Mouse (Mus musculus) cerebellum, adult 18-20 months (tissue): ENCODE measurements around the gene Abhd10.

ENCODE experiments used
- DNase-seq, 2 experiments: peaks; one replicate each; pipeline ENCODE4 v3.0.0; 2021

Abhd10 gene

GRCm38 (mm10) chr16:45724742-45725102, 18.0 kb downstream of the Abhd10 start:
- peak; percentile 65 to 72 for DNase-seq

GRCm38 (mm10) chr16:45724061-45724741, 18.6 kb downstream of the Abhd10 start, which contains the start of gene Tagln3:
TSS of gene Tagln3 (minus strand) at chr16:45724608.
- DNase-seq, result peak; percentile 83 to 84

DNA sequence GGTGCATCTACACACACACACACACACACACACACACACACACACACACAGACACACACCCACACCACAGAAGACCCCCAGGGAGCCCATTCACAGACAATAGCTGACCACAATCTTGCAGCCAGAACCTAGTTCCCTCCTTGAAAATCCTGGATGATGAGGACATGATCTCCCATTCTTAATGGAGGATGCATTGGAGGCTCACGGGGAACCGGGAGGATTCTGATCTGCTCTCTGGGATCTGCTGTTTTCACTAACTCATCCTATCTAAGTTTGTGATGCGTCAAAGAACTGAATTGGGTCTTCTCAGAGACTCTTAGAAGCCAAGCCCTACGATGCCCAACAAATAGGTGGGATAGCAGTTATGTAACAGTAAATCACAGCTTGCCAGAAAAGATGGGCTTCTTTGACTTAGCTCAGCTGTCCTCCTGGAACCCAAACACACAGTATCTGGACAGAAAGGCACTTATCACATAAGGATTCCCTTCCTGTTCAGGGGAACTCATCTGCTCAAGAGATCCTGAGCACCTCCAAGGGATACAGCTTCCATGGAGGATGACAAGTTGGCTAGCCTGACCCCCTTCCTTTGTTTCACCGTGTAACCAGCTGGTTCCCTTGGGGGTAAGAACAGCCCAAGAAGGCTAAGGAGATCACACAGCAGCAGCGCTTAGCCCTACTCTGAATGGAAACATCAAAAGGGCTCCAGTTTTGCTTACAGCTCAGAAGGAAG, 19.4 kb downstream of the Abhd10 start:
- DNase-seq, result peak; percentile 39 to 61

DNA sequence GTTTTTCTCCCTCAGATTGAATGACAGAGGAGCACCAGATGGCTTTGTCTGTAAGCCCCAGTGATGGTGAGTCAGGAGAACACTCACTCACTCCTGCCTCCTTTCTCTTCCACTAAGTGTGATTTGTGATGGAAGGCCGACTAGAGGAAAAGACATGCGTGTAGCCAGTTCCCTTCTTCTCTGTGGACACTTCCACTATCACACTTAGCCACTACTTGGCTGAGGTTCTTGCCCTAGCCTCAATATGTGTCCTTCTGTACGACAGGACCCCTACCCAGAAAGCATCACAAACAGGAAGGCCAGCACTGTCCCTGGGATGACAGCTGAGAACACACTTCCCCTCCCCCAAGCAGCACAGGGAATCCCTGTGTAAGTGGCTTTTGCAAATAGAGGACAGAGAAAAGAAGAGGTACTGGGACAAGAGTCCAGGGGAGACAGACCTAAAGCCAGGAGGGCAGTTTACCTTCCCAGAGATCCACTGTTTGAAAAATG, 20.2 kb downstream of the Abhd10 start:
- peak; percentile 62 to 64 for DNase-seq

DNA sequence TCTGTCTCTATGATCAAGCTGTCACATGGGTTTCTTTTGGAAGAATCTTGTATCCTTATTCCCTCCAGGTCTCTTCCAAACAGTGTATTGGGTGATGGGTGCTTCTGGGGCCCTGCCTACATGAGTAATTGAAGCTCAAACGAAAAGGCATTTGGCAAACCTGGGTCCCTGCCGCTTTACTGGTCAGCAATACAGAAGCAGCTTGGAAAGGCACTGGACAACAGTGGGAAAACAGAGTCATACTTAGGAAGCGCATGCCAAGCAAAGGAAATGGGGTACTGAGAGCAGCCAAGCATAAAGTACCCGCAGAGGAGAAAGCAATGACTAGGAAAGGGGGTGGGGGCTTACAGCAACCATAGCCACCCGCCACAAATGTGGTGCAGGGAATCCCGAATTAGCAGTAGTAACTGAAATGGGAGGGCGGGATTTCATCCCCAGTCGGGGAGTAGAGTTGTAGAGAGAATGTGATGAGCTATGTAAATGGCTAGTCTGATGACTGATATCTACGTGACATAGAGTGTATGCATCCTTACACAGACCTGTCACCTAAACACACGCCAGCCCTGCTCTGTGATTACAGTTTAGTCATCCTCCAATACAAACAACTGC, 22.6 kb downstream of the Abhd10 start:
- peak; percentile 59 to 60 for DNase-seq

- no peak for DNase-seq
These were observed 24.5 kb downstream of the Abhd10 start for GRCm38 (mm10) chr16:45718296-45718695.

DNA sequence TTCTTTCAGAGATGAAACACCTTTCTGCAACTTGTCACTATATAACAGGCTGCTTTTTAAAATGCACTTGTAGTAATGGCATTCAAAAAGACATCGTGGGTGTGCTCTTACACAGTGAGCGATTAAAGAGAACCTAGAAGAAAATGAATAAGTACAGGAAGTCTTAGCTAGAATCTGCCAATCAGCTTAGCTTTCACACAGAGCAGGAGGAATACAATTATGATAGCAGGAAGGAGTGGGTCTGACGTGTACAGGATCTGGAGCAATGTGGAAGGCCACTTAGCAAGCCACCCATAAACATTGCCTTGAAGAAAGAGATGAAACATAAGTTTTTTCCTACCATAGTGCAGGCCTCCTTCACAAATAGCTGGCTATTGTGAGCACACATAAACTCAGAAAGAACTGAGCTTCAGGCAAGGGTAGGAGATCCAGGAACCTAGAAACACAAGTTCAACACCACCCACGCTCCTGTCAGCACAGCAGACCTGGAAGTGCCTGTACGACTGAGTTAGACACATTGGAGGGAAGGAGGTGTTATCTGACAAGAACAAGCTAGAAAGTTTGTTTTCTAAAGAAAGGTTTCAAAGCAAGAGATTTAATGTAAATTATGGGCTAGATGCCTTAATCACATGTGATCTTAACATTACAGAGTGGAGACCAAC, 28.1 kb downstream of the Abhd10 start:
- DNase-seq, result no peak

DNA sequence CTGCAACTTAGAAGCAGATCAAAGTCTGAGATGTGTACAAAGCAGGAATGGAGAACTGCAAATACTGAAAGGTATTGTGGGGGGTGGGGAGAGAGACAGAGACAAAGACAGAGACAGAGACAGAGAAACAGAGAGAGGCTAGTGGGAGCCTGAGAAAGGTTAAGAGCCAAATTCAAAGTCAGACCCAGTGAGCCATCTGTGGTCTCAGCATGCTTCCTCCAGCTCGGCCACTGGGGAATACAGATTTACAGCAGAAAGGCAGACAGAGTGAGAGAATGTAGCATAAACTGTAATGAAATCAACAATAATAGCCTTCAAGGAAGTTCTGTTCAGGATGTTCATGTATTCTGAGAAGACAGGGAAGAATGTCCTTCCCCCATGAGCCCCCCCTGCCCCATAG, 28.9 kb downstream of the Abhd10 start:
- DNase-seq, result peak; percentile 32 to 40

- DNase-seq, result no peak
These were observed 29.5 kb downstream of the Abhd10 start for GRCm38 (mm10) chr16:45713261-45713660.

GRCm38 (mm10) chr16:45711263-45711662, 31.5 kb downstream of the Abhd10 start:
- peak; percentile 42 to 55 for DNase-seq

- DNase-seq, result no peak
These were observed 43.5 kb downstream of the Abhd10 start for GRCm38 (mm10) chr16:45699301-45699700.

GRCm38 (mm10) chr16:45697996-45698395, 44.8 kb downstream of the Abhd10 start:
- DNase-seq, result no peak

- peak; percentile 48 to 55 for DNase-seq
These were observed 47.2 kb downstream of the Abhd10 start for GRCm38 (mm10) chr16:45695445-45696160.

DNA sequence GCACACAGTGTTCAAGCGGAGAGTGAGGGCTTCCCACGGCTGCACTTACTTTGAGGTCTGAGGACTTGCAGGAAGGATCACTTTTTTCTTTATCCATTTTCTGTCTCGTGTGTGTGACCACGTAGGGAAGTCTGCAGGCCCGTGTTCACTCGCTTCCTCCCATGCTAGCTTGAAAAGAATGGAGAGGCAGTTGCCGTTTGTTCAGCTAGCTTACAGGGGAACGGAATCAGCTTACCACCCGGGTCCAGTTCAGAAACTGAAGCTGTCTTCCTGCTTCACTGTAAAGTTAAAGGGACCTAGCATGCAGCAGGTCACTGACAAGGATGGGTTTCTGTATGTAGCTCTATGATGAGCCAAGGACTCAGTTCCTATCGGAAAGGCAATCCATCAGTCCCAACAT, 49.2 kb downstream of the Abhd10 start, which contains the start of gene Tmprss7:
Tmprss7 (minus strand) TSS at position 101 of the 400 bp plus-strand sequence.
- DNase-seq, result no peak

DNA sequence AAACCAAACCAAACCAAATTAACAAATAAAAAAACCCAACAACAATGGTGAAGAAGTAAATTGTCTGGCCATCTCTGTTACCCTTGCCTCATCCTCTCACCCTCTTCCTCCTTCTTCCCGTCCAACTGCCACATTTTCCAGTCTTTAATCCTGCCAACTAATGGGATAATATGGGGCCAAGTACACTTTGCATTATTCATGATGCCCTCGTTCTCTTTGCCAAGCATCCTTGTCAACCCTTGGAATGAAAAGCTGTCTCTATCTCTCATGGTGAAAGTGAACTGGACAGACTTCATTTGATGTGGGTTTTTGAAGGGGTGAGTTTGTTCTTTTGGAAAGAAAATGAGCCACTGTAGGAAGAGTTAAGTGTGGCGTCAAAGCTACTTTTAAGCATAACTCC, 49.9 kb downstream of the Abhd10 start:
- DNase-seq, result no peak

DNA sequence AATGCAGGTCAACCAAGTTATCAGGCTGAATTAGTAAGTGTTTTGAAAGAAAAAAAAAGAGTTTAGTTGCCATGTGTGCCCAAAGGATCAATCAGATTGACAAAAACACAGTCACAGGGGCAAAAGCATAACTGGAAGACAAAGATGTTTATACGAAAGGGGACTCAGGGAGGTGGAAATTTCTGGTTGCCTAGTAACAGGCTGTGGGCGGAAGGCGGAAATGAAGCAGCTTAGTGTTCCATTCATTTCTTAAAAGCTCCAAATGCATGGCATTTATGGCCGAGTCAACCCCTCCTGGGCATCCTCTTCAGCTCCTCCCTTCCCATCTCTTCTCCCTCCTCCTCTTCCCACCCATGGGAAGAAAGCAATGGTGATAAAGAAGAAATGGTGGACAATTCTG, 52.6 kb downstream of the Abhd10 start:
- DNase-seq, result no peak

DNA sequence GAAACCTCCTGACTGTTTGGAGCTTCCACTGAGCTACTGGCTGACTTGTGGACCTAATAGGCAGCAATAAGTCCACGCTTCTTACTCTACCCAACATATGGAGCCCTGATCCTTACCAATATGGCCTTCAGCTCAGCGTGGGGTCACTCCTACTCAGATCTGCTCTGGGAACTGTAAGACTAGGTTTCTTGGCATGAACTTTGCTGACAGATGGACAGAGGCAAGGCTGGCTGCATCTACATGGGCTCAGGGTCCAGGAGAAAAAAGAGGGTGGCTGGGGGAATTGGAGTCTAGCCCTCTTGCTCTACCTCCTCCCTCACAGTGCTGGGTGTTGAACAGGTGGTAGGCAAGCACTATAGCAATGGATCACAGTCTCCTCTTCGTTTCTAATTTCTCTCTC, 55.9 kb downstream of the Abhd10 start:
- DNase-seq, result peak; percentile 76 to 86

DNA sequence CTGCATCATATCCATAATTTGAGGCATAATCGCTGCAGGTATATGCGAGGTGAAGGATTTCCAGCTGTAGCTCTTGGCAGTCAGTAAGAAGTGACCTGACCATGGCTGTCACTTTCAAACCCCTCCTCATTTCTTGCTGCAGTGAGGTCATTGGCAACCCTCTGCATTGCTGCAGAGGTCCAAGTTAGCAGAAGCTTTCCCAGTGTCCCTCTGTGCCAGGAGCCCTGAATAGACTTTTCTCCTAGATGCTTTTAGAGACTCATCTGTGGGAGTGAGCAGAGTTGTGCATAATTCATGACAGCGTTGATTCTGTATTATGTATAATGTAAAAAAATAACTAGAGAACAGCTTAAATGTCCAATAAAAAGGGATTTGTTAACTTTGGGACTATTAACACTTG, 57.5 kb downstream of the Abhd10 start:
- no peak for DNase-seq

GRCm38 (mm10) chr16:45684815-45685214, 57.9 kb downstream of the Abhd10 start:
- DNase-seq, result peak; percentile 85 to 89
